Mouse (Mus musculus): ENCODE measurements around the gene Gm29666. TPM values are rescaled to one million over a fixed set of nuclear protein-coding genes. Genes with fewer than 3 reads are reported as not detected.

Gm29666 gene
- total RNA-seq (2023): under 1 TPM; 0.20 TPM

DNA sequence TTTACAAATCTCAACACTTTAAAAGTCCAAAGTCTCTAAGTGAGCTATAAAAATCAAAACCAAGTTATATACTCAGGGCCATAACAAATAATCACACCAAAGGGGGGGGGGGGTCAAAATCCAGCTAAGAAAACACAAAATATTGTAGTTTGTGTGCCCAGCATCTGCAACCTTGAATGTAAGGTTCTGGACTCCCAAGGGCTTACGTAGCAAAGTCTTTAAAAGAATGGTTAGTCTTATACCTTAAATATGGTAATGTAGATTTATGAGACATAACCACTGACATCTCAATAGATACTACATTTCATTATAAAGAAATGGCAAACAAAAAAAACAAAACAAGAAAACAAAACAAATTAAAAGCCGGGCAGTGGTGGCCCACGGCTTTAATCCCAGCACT is at the start of gene Gm29666:
Gm29666 (minus strand) TSS at position 101 of the 400 bp plus-strand sequence.

DNA sequence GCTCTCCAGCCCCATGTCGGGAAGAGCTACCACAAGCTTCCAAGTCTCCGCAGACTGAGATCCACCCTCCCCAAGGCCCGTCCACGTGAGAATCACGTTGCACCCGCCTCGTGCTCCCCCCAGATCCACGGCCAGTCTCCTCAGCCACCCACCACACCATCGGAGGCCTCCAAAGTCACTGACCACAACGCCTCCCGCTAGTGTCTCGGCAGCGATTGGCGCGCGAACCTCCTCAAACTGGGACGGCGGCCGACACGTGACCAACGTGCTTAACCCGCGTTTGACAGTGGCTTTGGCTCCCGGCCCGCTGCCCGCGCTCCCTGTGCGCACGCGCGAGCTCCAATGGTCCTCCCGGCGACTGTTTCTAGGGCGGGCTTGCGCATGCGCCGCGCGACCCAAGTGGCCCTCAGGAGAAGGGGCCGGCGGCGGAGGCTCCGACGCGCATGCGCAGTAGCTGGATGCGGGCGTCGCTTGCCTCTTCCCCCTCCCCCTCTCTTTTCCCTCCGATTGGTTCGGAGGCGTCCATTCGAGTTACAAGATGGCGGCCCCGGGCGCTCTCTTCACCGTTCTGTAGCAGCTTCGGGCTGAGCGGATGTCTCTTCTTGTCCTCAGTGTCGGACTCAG is 3.2 kb upstream of the Gm29666 start, which contains the start of gene Nup50:
Nup50 (plus strand) TSS at position 528 of the 624 bp plus-strand sequence.

Other genes with a start within 250 kb of the Gm29666 start
- not detected for gene Arhgap8, start 200.0 kb downstream of the Gm29666 start, total RNA-seq (2023)
- gene Phf21b, start 64.0 kb downstream of the Gm29666 start, total RNA-seq (2023): 1 to 10 TPM; 1.0 to 1.1 TPM
- gene Nup50, start 3.4 kb upstream of the Gm29666 start, total RNA-seq (2023): 10 to 100 TPM; 41.0 to 43.4 TPM
- 10 to 100 TPM; 78.0 to 95.9 TPM for gene 5031439G07Rik, start 68.5 kb upstream of the Gm29666 start, total RNA-seq (2023)
- gene Upk3a, start 97.1 kb upstream of the Gm29666 start, total RNA-seq (2023): not detected
- 1 to 10 TPM; 7.2 to 9.3 TPM for gene Fam118a, start 108.9 kb upstream of the Gm29666 start, total RNA-seq (2023)
- gene Smc1b, start 211.9 kb upstream of the Gm29666 start, total RNA-seq (2023): not detected
- gene Ribc2, start 212.0 kb upstream of the Gm29666 start, total RNA-seq (2023): not detected

Measured in neutrophil, adult 59 days (primary cell).